Mouse (Mus musculus): ENCODE measurements at regions not wholly inside any gene's neighbourhood (a gene's known extent, or its start where the extent isn't known, plus 50 kb on each side); places are given as distances from the start of the nearest gene placed in this dataset.

- TF ChIP-seq CTCF (IDR thresholded peaks at IDR 0.05; ENCODE audit: control insufficient read depth, insufficient read depth, insufficient read length) (no peak), MAX (IDR thresholded peaks at IDR 0.05) (no peak), USF1 (IDR thresholded peaks at IDR 0.05; ENCODE audit: low read depth) (no peak), CEBPB (IDR thresholded peaks at IDR 0.05; ENCODE audit: low read depth) (no peak), MYOD1 (IDR thresholded peaks at IDR 0.05; ENCODE audit: control insufficient read depth, insufficient read length, low read depth) (no peak), FOSL1 (IDR thresholded peaks at IDR 0.05; ENCODE audit: insufficient read depth, low read length, poor library complexity, severe bottlenecking) (no peak)
Measured at GRCm38 (mm10) chr1:76958706-76959105, 556.2 kb downstream of the Epha4 start.

Data from C2C12 (cell line).